Mouse (Mus musculus): ENCODE results near the gene Grap. TPM values are rescaled to one million over a fixed set of nuclear protein-coding genes. Genes with fewer than 3 reads are reported as not detected.

Gene Grap
- total RNA-seq, 2 experiments from 2014 or later = 0.31 TPM; not detected in 1

GRCm38 (mm10) chr11:61656148-61656850, 3.2 kb downstream of the Grap start:
- no peak for ATAC-seq (replicated peaks; ENCODE audit: poor library complexity, severe bottlenecking)

GRCm38 (mm10) chr11:61657432-61657831, 4.4 kb downstream of the Grap start:
- no peak for ATAC-seq (replicated peaks; ENCODE audit: poor library complexity, severe bottlenecking)

GRCm38 (mm10) chr11:61658360-61658922, 5.4 kb downstream of the Grap start:
- no peak for ATAC-seq (replicated peaks; ENCODE audit: poor library complexity, severe bottlenecking)

GRCm38 (mm10) chr11:61659011-61659858, 6.2 kb downstream of the Grap start:
- ATAC-seq (replicated peaks; ENCODE audit: poor library complexity, severe bottlenecking) = no peak; the same call in 1 of the 2 replicates

- no peak for ATAC-seq (replicated peaks; ENCODE audit: poor library complexity, severe bottlenecking)
Measured at GRCm38 (mm10) chr11:61660001-61660400, 6.9 kb downstream of the Grap start.

GRCm38 (mm10) chr11:61660806-61661392, 7.8 kb downstream of the Grap start:
- peak; percentile 32; the same call in 1 of the 2 replicates for ATAC-seq (replicated peaks; ENCODE audit: poor library complexity, severe bottlenecking)

- no peak for ATAC-seq (replicated peaks; ENCODE audit: poor library complexity, severe bottlenecking)
Measured at GRCm38 (mm10) chr11:61662189-61662588, 9.1 kb downstream of the Grap start.

- no peak for ATAC-seq (replicated peaks; ENCODE audit: poor library complexity, severe bottlenecking)
Measured at GRCm38 (mm10) chr11:61665401-61665800, 12.3 kb downstream of the Grap start.

- ATAC-seq (replicated peaks; ENCODE audit: poor library complexity, severe bottlenecking) = peak; percentile 61
Measured at GRCm38 (mm10) chr11:61665991-61666799, 13.1 kb downstream of the Grap start.

GRCm38 (mm10) chr11:61667248-61667647, 14.2 kb downstream of the Grap start:
- ATAC-seq (replicated peaks; ENCODE audit: poor library complexity, severe bottlenecking) = no peak

- ATAC-seq (replicated peaks; ENCODE audit: poor library complexity, severe bottlenecking) = no peak
Measured at GRCm38 (mm10) chr11:61667782-61668181, 14.7 kb downstream of the Grap start.

- no peak for ATAC-seq (replicated peaks; ENCODE audit: poor library complexity, severe bottlenecking)
Measured at GRCm38 (mm10) chr11:61669492-61670490, 16.7 kb downstream of the Grap start.

GRCm38 (mm10) chr11:61671781-61672383, 18.8 kb downstream of the Grap start:
- ATAC-seq (replicated peaks; ENCODE audit: poor library complexity, severe bottlenecking) = no peak

GRCm38 (mm10) chr11:61673686-61674085, 20.6 kb downstream of the Grap start:
- no peak for ATAC-seq (replicated peaks; ENCODE audit: poor library complexity, severe bottlenecking)

GRCm38 (mm10) chr11:61674151-61674838, 21.2 kb downstream of the Grap start:
- no peak for ATAC-seq (replicated peaks; ENCODE audit: poor library complexity, severe bottlenecking)

- ATAC-seq (replicated peaks; ENCODE audit: poor library complexity, severe bottlenecking) = no peak
Measured at GRCm38 (mm10) chr11:61674839-61675159, 21.7 kb downstream of the Grap start.

- no peak for ATAC-seq (replicated peaks; ENCODE audit: poor library complexity, severe bottlenecking)
Measured at GRCm38 (mm10) chr11:61675332-61675731, 22.3 kb downstream of the Grap start.
